Mouse (Mus musculus) spleen, adult 2 months (tissue): ENCODE results near the gene Pigt.

Experiments used
- CTCF ChIP-seq: fragments of 200-500 bp; IDR thresholded peaks from 2 replicates; pipeline ENCODE4 v1.5.1; 2011; ENCODE audit warnings: mild to moderate bottlenecking, inconsistent platforms; ENCODE audit not compliant: insufficient read depth, insufficient read length, insufficient replicate concordance; ENCODE audit errors: extremely low read depth
- POLR2A ChIP-seq: fragments of 200-500 bp; IDR thresholded peaks from 2 replicates; pipeline ENCODE4 v1.6.1; 2011; ENCODE audit warnings: low read depth, low read length, inconsistent platforms

GRCm38 (mm10) chr2:164454846-164455245, 42.5 kb upstream of the Pigt start:
- TF ChIP-seq CTCF (no peak), POLR2A (no peak)
